Mouse (Mus musculus): Measurements from ENCODE around the gene Nsmce1. TPM values are rescaled to one million over a fixed set of nuclear protein-coding genes. Genes with fewer than 3 reads are reported as not detected.

Gene Nsmce1
- total and polyA plus RNA-seq, 3 experiments, result 58.1 to 59.2 TPM; not detected in 1

DNA sequence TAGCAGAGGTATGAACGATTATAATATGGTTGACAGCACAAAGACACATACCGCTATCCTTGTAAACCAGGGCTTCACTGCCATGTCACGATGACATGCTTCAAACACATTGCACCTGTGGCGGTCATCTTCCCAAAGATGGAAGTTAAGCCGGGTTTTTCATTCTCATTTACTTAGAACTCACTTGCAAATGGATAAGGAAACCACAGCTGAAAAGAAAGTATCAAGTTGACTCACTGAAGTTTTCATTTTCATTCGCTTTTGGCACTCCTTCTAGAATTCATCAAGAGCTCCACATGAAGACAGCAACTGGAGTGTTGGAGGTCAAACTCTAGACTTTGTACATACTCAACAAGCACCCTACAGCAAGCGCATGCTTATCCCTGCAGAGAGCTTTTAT lies 9.5 kb upstream of the Nsmce1 start:
- no peak overlapping the region for H3K9ac ChIP-seq (ENCODE audit: control insufficient read depth, low read depth, low read length, poor library complexity, severe bottlenecking)

GRCm38 (mm10) chr7:125499927-125500868 lies 8.8 kb upstream of the Nsmce1 start:
- no peak for DNase-seq (ENCODE audit: low read depth, low spot score)
- Histone ChIP-seq H3K36me3 (ENCODE audit: control insufficient read depth in 1 of 2, insufficient read depth in 2 of 2, low read length in 2 of 2) (peaks cover 0 to 13% of the 10 kb centered on the region in 2 experiments; a peak in 2 of 4 replicates), H3K27me3 (ENCODE audit: control insufficient read depth in 1 of 2, insufficient read depth in 2 of 2, low read length in 2 of 2) (no peaks in the 10 kb centered on the region), H3K4me1 (ENCODE audit: control insufficient read depth in 1 of 2, insufficient read depth in 2 of 2, low read length in 2 of 2) (peaks cover 0 to 21% of the 10 kb centered on the region in 2 experiments; a peak in 2 of 4 replicates), H3K9me3 (replicated peaks; ENCODE audit: insufficient read depth, low read length) (no peaks in the 10 kb centered on the region), H3K4me3 (ENCODE audit: control insufficient read depth in 1 of 2, insufficient read depth in 1 of 2, low read depth in 2 of 2, low read length in 2 of 2) (no peak overlapping the region), H3K9ac (ENCODE audit: control insufficient read depth, low read depth, low read length, poor library complexity, severe bottlenecking) (no peak overlapping the region), H3K27ac (ENCODE audit: control insufficient read depth, low read depth, low read length) (no peak overlapping the region), H3K79me2 (ENCODE audit: control insufficient read depth, insufficient read depth, low read length, poor library complexity) (no peaks in the 10 kb centered on the region)
- TF ChIP-seq EP300 (IDR thresholded peaks at IDR 0.05; ENCODE audit: low read depth in 1 of 2, low read length in 2 of 2), result 0 out of 4 replicates have a peak, but pooled peaks of 1 of the 2 experiments have one; percentile 19
- no peak for TF ChIP-seq TBP (IDR thresholded peaks at IDR 0.05; ENCODE audit: low read depth, low read length)

More for the DNA sequence above, 9.5 kb upstream of the Nsmce1 start:
- H3K4me3 ChIP-seq (ENCODE audit: control insufficient read depth in 1 of 2, insufficient read depth in 1 of 2, low read depth in 2 of 2, low read length in 2 of 2), result no peak overlapping the region
- peaks cover 0 to 21% of the 10 kb centered on the region in 2 experiments; a peak in 2 of 4 replicates for H3K4me1 ChIP-seq (ENCODE audit: control insufficient read depth in 1 of 2, insufficient read depth in 2 of 2, low read length in 2 of 2)
- H3K27me3 ChIP-seq (ENCODE audit: control insufficient read depth in 1 of 2, insufficient read depth in 2 of 2, low read length in 2 of 2), result no peaks in the 10 kb centered on the region
- no peak overlapping the region for H3K27ac ChIP-seq (ENCODE audit: control insufficient read depth, low read depth, low read length)
- H3K79me2 ChIP-seq (ENCODE audit: control insufficient read depth, insufficient read depth, low read length, poor library complexity), result no peaks in the 10 kb centered on the region
- no peak for TF ChIP-seq JUND (IDR thresholded peaks at IDR 0.05; ENCODE audit: low read depth, low read length)
- no peak for TF ChIP-seq GATA1 (IDR thresholded peaks at IDR 0.05; ENCODE audit: low read depth, low read length)
- no peak for TF ChIP-seq TAL1 (IDR thresholded peaks at IDR 0.05; ENCODE audit: low read length)
- TF ChIP-seq USF1 (IDR thresholded peaks at IDR 0.05; ENCODE audit: low read depth, low read length), result no peak
- TF ChIP-seq UBTF (IDR thresholded peaks at IDR 0.05; ENCODE audit: borderline replicate concordance, insufficient read depth, low read depth, low read length), result no peak
- no peak for TF ChIP-seq NELFE (IDR thresholded peaks at IDR 0.05; ENCODE audit: low read depth, low read length)
- no peak for TF ChIP-seq MAFK (IDR thresholded peaks at IDR 0.05; ENCODE audit: borderline replicate concordance, low read depth, low read length)
- TF ChIP-seq SMC3 (IDR thresholded peaks at IDR 0.05; ENCODE audit: low read depth, low read length), result no peak
- no peak for TF ChIP-seq EP300 (IDR thresholded peaks at IDR 0.05; ENCODE audit: low read depth in 1 of 2, low read length in 2 of 2)
- TF ChIP-seq MXI1 (IDR thresholded peaks at IDR 0.05; ENCODE audit: low read depth, low read length), result no peak
- no peak for TF ChIP-seq POLR2A (IDR thresholded peaks at IDR 0.05; ENCODE audit: control insufficient read depth in 1 of 2, insufficient read depth in 1 of 2, low read depth in 1 of 2, low read length in 2 of 2, poor library complexity in 1 of 2)
- TF ChIP-seq TBP (IDR thresholded peaks at IDR 0.05; ENCODE audit: low read depth, low read length), result no peak
- TF ChIP-seq MAZ (IDR thresholded peaks at IDR 0.05; ENCODE audit: low read depth, low read length), result no peak
- no peak for TF ChIP-seq MAX (IDR thresholded peaks at IDR 0.05; ENCODE audit: low read length)
- no peak for TF ChIP-seq CHD1 (IDR thresholded peaks at IDR 0.05; ENCODE audit: low read depth, low read length)
- TF ChIP-seq POLR2AphosphoS5 (IDR thresholded peaks at IDR 0.05; ENCODE audit: borderline replicate concordance, low read depth, low read length), result no peak
- no peak for TF ChIP-seq CHD2 (IDR thresholded peaks at IDR 0.05; ENCODE audit: low read length)
- no peak for TF ChIP-seq GABPA (IDR thresholded peaks at IDR 0.05; ENCODE audit: low read depth, low read length)
- no peak for TF ChIP-seq MYB (IDR thresholded peaks at IDR 0.05; ENCODE audit: low read depth, low read length)
- no peak for TF ChIP-seq ZC3H11A (IDR thresholded peaks at IDR 0.05; ENCODE audit: low read depth, low read length)
- H3K36me3 ChIP-seq (ENCODE audit: control insufficient read depth in 1 of 2, insufficient read depth in 2 of 2, low read length in 2 of 2), result peaks cover 0 to 13% of the 10 kb centered on the region in 2 experiments; a peak in 2 of 4 replicates
- DNase-seq (ENCODE audit: low read depth, low spot score), result no peak
- no peaks in the 10 kb centered on the region for H3K9me3 ChIP-seq (replicated peaks; ENCODE audit: insufficient read depth, low read length)
